Mouse (Mus musculus) cerebellum, adult 2 months (tissue): ENCODE measurements around the gene Lef1.

Experiments used
- CTCF ChIP-seq: fragments of 200-500 bp; IDR thresholded peaks from 2 replicates; pipeline ENCODE4 v1.5.1; 2011; ENCODE audit warnings: low read depth, mild to moderate bottlenecking, control low read depth, low read length, moderate library complexity, borderline replicate concordance; ENCODE audit not compliant: insufficient read depth
- POLR2A ChIP-seq: fragments of 200-500 bp; IDR thresholded peaks from 2 replicates; pipeline ENCODE4 v1.6.1; 2011; ENCODE audit warnings: low read length, control low read depth, borderline replicate concordance; ENCODE audit not compliant: insufficient read depth

DNA sequence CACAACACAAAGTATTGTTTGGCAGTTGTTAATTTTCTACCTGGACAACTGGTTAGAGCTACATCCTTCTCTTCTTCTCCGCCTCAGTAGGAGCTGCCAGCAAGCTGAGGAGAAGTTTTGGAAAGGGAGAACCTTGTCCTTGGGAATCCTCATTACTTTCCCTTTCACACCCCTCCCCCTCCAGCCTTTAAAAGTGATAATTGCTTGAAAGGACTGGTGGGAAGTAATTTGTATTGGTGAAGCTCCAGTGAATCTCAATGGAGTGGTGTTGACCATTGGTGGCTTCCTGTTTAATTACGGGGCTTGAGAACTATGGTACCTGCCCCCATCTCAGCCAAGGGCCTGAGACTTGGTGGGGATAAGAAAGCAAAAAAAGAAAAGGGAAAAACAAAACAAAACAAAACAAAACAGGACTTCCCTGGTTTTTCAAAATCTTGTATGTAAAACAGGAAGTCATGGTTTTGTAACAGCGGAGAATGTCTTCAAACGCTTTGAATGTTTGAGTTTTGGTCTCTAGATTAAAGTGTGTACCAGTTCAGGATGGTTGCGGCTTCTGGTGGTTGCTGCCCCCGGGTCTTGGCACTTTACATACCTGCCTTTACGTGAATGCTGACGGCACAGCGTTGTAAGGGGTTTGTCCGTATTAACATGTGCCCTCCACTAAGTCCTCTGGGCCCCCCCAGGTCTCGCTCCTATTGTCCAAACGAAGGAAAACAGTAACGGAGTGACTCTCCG lies 49.8 kb downstream of the Lef1 start:
- no peak for TF ChIP-seq CTCF
- TF ChIP-seq POLR2A = no peak
